Mouse (Mus musculus) CH12.LX (cell line): ENCODE data around the gene Fgf14. TPM values are rescaled to one million over a fixed set of nuclear protein-coding genes. Genes with fewer than 3 reads are reported as not detected.
"Not testable (repeated sequence)": the region's sequence is repeated elsewhere in the genome, so short reads cannot be mapped to it uniquely, and the experiment has no call there.

Experiments
- DNase-seq: peaks from one replicate; pipeline ENCODE4 v3.0.0-alpha.2; 2013; ENCODE audit errors: extremely low read depth
- H3K27ac ChIP-seq: 2 replicates; pipeline ENCODE4 v1.5.1; 2012; ENCODE audit warnings: low read depth, mild to moderate bottlenecking, control low read depth, moderate library complexity; ENCODE audit not compliant: insufficient read depth
- H3K27me3 ChIP-seq: replicated peaks from 2 replicates; pipeline ENCODE3; 2012; ENCODE audit warnings: inconsistent platforms
- H3K36me3 ChIP-seq, 2 experiments: replicated peaks in 1 of 2; 2 replicates each; pipeline versions ENCODE3 to v1.6.1; 2012; ENCODE audit warnings: inconsistent platforms in 1 of 2, low read length in 1 of 2, mild to moderate bottlenecking in 1 of 2, mixed read lengths in 1 of 2, moderate library complexity in 1 of 2; ENCODE audit not compliant: control insufficient read depth in 1 of 2, insufficient read depth in 1 of 2
- H3K4me1 ChIP-seq, 2 experiments: 2 replicates each; pipeline ENCODE4 v1.6.1; 2012; ENCODE audit warnings: inconsistent platforms in 1 of 2, moderate library complexity in 1 of 2; ENCODE audit not compliant: insufficient read depth in 2 of 2, control insufficient read depth in 1 of 2
- H3K4me2 ChIP-seq: 2 replicates; pipeline ENCODE4 v1.6.1; 2012; ENCODE audit warnings: low read depth, mild to moderate bottlenecking, control low read depth; ENCODE audit not compliant: poor library complexity, insufficient read depth, severe bottlenecking
- H3K4me3 ChIP-seq, 3 experiments: fragments of 150-350 bp in 1 of 3; sonication (generic) in 1 of 3; replicated peaks in 1 of 3; 2 replicates each; pipeline versions ENCODE3 to v1.5.1; 2011 to 2012; ENCODE audit warnings: low read depth in 2 of 3, low read length in 2 of 3, mild to moderate bottlenecking in 2 of 3, moderate library complexity in 2 of 3, control low read depth in 1 of 3, improper control_type of control experiment in 1 of 3, inconsistent platforms in 1 of 3, mixed read lengths in 1 of 3; ENCODE audit not compliant: poor library complexity in 1 of 3
- H3K79me2 ChIP-seq: replicated peaks from 2 replicates; pipeline ENCODE4 v1.6.1; 2012; ENCODE audit warnings: mild to moderate bottlenecking, moderate library complexity; ENCODE audit not compliant: control insufficient read depth, poor library complexity, insufficient read depth, severe bottlenecking; ENCODE audit errors: extremely low read depth
- H3K9ac ChIP-seq: 2 replicates; pipeline ENCODE4 v1.6.1; 2012; ENCODE audit warnings: low read depth, mild to moderate bottlenecking, control low read depth, moderate library complexity; ENCODE audit not compliant: insufficient read depth
- H3K9me3 ChIP-seq: replicated peaks from 2 replicates; pipeline ENCODE3; 2012; ENCODE audit warnings: low read length, inconsistent platforms, mixed read lengths
- CHD2 ChIP-seq: IDR thresholded peaks from 2 replicates; pipeline ENCODE4 v1.6.1; 2011; ENCODE audit warnings: low read length, improper control_type of control experiment
- CTCF ChIP-seq, 2 experiments: IDR thresholded peaks in 1 of 2; conservative IDR thresholded peaks in 1 of 2; 2 replicates each; pipeline ENCODE4 v1.5.1; 2011 to 2012; ENCODE audit warnings: low read depth in 2 of 2, low read length in 2 of 2, improper control_type of control experiment in 1 of 2, inconsistent platforms in 1 of 2, mild to moderate bottlenecking in 1 of 2, moderate library complexity in 1 of 2
- E2F4 ChIP-seq: IDR thresholded peaks from 2 replicates; pipeline ENCODE4 v1.6.1; 2011; ENCODE audit warnings: low read depth, low read length, improper control_type of control experiment; ENCODE audit not compliant: insufficient replicate concordance
- ELF1 ChIP-seq: IDR thresholded peaks from 2 replicates; pipeline ENCODE4 v1.6.1; 2014; ENCODE audit warnings: low read depth, mild to moderate bottlenecking, inconsistent platforms, low read length, improper control_type of control experiment
- EP300 ChIP-seq: IDR thresholded peaks from 2 replicates; pipeline ENCODE4 v1.6.1; 2011; ENCODE audit warnings: low read length, improper control_type of control experiment
- ETS1 ChIP-seq: conservative IDR thresholded peaks from 2 replicates; pipeline ENCODE4 v1.6.1; 2012; ENCODE audit warnings: low read depth, mild to moderate bottlenecking, inconsistent platforms, low read length, improper control_type of control experiment, moderate library complexity
- JUND ChIP-seq: conservative IDR thresholded peaks from 2 replicates; pipeline ENCODE4 v1.6.1; 2011; ENCODE audit warnings: low read depth, low read length, improper control_type of control experiment
- KAT2A ChIP-seq: IDR thresholded peaks from 2 replicates; pipeline ENCODE4 v1.6.1; 2012; ENCODE audit warnings: low read length, improper control_type of control experiment, inconsistent platforms; ENCODE audit not compliant: insufficient replicate concordance
- MEF2A ChIP-seq: IDR thresholded peaks from 2 replicates; pipeline ENCODE4 v1.6.1; 2014; ENCODE audit warnings: low read depth, mild to moderate bottlenecking, inconsistent platforms, low read length, improper control_type of control experiment, borderline replicate concordance
- MXI1 ChIP-seq: IDR thresholded peaks from 2 replicates; pipeline ENCODE4 v1.6.1; 2011; ENCODE audit warnings: mild to moderate bottlenecking, low read depth, low read length, improper control_type of control experiment
- NELFE ChIP-seq: IDR thresholded peaks from 2 replicates; pipeline ENCODE4 v1.6.1; 2011; ENCODE audit warnings: low read depth, low read length, improper control_type of control experiment
- PAX5 ChIP-seq: IDR thresholded peaks from 2 replicates; pipeline ENCODE4 v1.6.1; 2012; ENCODE audit warnings: low read length, inconsistent platforms, mixed read lengths
- POLR2A ChIP-seq: IDR thresholded peaks from 2 replicates; pipeline ENCODE4 v1.6.1; 2011; ENCODE audit warnings: low read depth, mild to moderate bottlenecking, improper control_type of control experiment, low read length
- POLR2AphosphoS2 ChIP-seq: IDR thresholded peaks from 2 replicates; pipeline ENCODE4 v1.6.1; 2011; ENCODE audit warnings: low read depth, low read length, improper control_type of control experiment
- RAD21 ChIP-seq: IDR thresholded peaks from 2 replicates; pipeline ENCODE4 v1.6.1; 2011; ENCODE audit warnings: low read depth, mild to moderate bottlenecking, low read length, improper control_type of control experiment, moderate library complexity
- RCOR1 ChIP-seq: conservative IDR thresholded peaks from 2 replicates; pipeline ENCODE4 v1.6.1; 2012; ENCODE audit warnings: low read depth, mild to moderate bottlenecking, inconsistent platforms, low read length, improper control_type of control experiment
- TCF12 ChIP-seq: IDR thresholded peaks from 2 replicates; pipeline ENCODE4 v1.6.1; 2014; ENCODE audit warnings: low read depth, mild to moderate bottlenecking, inconsistent platforms, low read length, improper control_type of control experiment
- UBTF ChIP-seq: IDR thresholded peaks from 2 replicates; pipeline ENCODE4 v1.6.1; 2012; ENCODE audit warnings: low read depth, mild to moderate bottlenecking, inconsistent platforms, low read length, improper control_type of control experiment, moderate library complexity
- USF1 ChIP-seq: IDR thresholded peaks from 2 replicates; pipeline ENCODE4 v1.6.1; 2014; ENCODE audit warnings: low read depth, mild to moderate bottlenecking, inconsistent platforms, low read length, improper control_type of control experiment
- ZNF384 ChIP-seq: IDR thresholded peaks from 2 replicates; pipeline ENCODE4 v1.6.1; 2012; ENCODE audit warnings: low read depth, low read length, improper control_type of control experiment, inconsistent platforms
- dilution Hi-C: fragments of 300-500 bp; cut with MboI; formaldehyde crosslinking; loops from 2 replicates; pipeline ENCODE4 v1.14.3; 2020; ENCODE audit warnings: low sequenced_read_pairs; ENCODE audit not compliant: extremely low pct_unique_long_range_greater_than_20kb, extremely low pct_ligation_motif_present
- in situ Hi-C: fragments of 300-500 bp; cut with MboI; formaldehyde crosslinking; loops from 3 replicates; pipeline ENCODE4 v1.14.3; 2019; ENCODE audit warnings: low sequenced_read_pairs, low pct_ligation_motif_present, low pct_unique_long_range_greater_than_20kb, mixed read lengths
- polyA plus RNA-seq: library from polyadenylated mRNA; unstranded; fragments of >175 nt; gene quantifications from 2 replicates; pipeline ENCODE4 v1.2.1, GENCODE M21; 2012; ENCODE audit warnings: low read depth; ENCODE audit not compliant: insufficient read length
- total RNA-seq, 2 experiments: library from RNA; depleted of rRNA; stranded (reverse); fragments of 300-350 nt in 1 of 2; fragments of >200 nt in 1 of 2; gene quantifications; 2 replicates each; pipeline ENCODE4 v1.2.3; 2012 to 2014

The Fgf14 gene
- total and polyA plus RNA-seq, 3 experiments = not detected

DNA sequence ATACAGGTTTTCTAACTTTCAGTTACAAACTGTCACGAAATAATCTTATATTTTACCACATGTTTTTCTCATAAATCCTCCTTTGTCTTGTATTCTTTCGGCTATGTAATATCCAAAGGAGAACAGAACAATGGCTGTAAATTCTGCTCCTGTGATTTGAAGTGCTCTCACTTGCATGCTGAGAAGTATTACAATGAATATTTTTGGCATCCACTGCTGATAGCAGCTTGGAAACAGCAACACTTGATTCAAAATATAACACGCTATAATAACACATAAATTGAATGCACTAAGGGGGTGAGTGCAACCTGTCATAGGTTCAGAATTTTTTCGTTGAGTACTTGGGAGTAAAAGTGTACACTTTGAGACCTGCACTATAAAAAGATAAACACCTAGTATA is 115.4 kb downstream of the Fgf14 start:
- in situ Hi-C loops (no loop called here), dilution Hi-C loops (no loop called here)
- Histone ChIP-seq H3K4me3 (no peak overlapping the region), H3K27me3 (no peaks in the 10 kb centered on the region), H3K9me3 (no peaks in the 10 kb centered on the region), H3K79me2 (no peaks in the 10 kb centered on the region), H3K4me2 (no peak overlapping the region), H3K9ac (no peak overlapping the region), H3K27ac (no peak overlapping the region), H3K4me1 (no peaks in the 10 kb centered on the region), H3K36me3 (no peaks in the 10 kb centered on the region)
- no peak for DNase-seq
- TF ChIP-seq POLR2A (no peak), ELF1 (no peak), POLR2AphosphoS2 (no peak), E2F4 (no peak), UBTF (no peak), MXI1 (no peak), USF1 (no peak), RCOR1 (no peak), CHD2 (no peak), JUND (no peak), ETS1 (no peak), NELFE (no peak), EP300 (no peak)

DNA sequence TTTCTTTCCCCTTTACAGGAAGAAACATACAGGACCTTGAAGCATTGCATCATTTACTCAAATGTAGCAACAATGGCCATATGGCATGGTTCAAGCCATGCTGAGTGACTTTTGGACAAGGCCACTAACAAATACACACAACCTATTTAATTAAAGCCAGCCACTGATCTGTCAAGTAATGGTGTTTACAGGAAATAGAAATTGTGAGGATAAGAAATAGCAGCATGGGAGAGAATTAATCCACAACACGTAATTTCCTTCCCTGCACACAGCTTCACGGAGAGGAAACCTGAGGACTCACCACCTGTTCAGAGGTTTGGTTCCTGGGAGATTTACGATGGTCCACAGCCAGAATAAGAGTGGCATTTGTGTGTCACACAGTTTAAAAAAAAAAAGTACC is 140.8 kb downstream of the Fgf14 start:
- dilution Hi-C loops = no loop called here
- DNase-seq = no peak
- no peak overlapping the region for H3K27ac ChIP-seq
- H3K79me2 ChIP-seq = no peaks in the 10 kb centered on the region
- H3K4me1 ChIP-seq = no peaks in the 10 kb centered on the region
- no peak overlapping the region for H3K4me2 ChIP-seq
- no peak for TF ChIP-seq PAX5
- no peak for TF ChIP-seq ZNF384
- no peak for TF ChIP-seq TCF12
- TF ChIP-seq RAD21 = no peak
- no peak for TF ChIP-seq KAT2A
- no peak for TF ChIP-seq ETS1
- no peak for TF ChIP-seq USF1
- TF ChIP-seq RCOR1 = no peak
- TF ChIP-seq MXI1 = no peak
- no peak for TF ChIP-seq EP300
- no peak for TF ChIP-seq CTCF (conservative IDR thresholded peaks at IDR 0.05 in 1 of 2, IDR thresholded peaks at IDR 0.05 in 1 of 2; ENCODE audit: low read depth in 2 of 2, low read length in 2 of 2)
- no peak for TF ChIP-seq MEF2A
- no peak for TF ChIP-seq NELFE
- H3K9ac ChIP-seq = no peak overlapping the region
- H3K36me3 ChIP-seq = no peaks in the 10 kb centered on the region
- in situ Hi-C loops = no loop called here
- no peak overlapping the region for H3K4me3 ChIP-seq
- no peaks in the 10 kb centered on the region for H3K27me3 ChIP-seq
- H3K9me3 ChIP-seq = no peaks in the 10 kb centered on the region

DNA sequence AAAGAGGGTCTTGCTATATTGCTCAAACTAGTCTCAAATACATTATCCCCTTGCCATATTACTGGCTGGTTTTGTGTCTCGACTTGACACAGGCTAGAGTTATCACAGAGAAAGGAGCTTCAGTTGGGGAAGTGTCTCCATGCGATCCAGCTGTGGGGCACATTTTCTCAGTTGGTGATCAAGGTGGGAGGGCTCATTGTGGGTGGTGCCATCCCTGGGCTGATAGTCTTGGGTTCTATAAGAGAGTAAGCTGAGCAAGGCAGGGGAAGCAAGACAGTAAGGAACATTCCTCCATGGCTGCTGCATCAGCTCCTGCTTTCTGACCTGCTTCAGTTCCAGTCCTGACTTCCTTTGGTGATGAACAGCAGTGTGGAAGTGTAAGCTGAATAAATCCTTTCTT is 141.6 kb downstream of the Fgf14 start:
- H3K27me3 ChIP-seq, H3K4me1 ChIP-seq, in situ Hi-C loops, H3K9ac ChIP-seq, H3K36me3 ChIP-seq, H3K9me3 ChIP-seq, H3K4me3 ChIP-seq, H3K79me2 ChIP-seq, H3K4me2 ChIP-seq, dilution Hi-C loops, H3K27ac ChIP-seq, DNase-seq: not testable (repeated sequence)
